Mouse (Mus musculus) testis, adult 2 months (tissue): Measurements from ENCODE around the gene Oser1.

ENCODE experiments used
- CTCF ChIP-seq: fragments of 200-500 bp; IDR thresholded peaks from 2 replicates; pipeline ENCODE4 v1.5.1; 2012; ENCODE audit warnings: low read depth, mild to moderate bottlenecking, inconsistent platforms, low read length, moderate library complexity; ENCODE audit not compliant: control insufficient read depth, insufficient read depth, insufficient replicate concordance
- POLR2A ChIP-seq: fragments of 200-500 bp; IDR thresholded peaks from 2 replicates; pipeline ENCODE4 v1.6.1; 2012; ENCODE audit warnings: low read depth, mild to moderate bottlenecking, inconsistent platforms, low read length, moderate library complexity; ENCODE audit not compliant: control insufficient read depth

GRCm38 (mm10) chr2:163394977-163395376, 29.5 kb downstream of the Oser1 start:
- TF ChIP-seq CTCF: no peak
- TF ChIP-seq POLR2A: no peak
